Mouse (Mus musculus) forebrain, embryonic 12.5 days (tissue): ENCODE measurements at regions not wholly inside any gene's neighbourhood (a gene's known extent, or its start where the extent isn't known, plus 50 kb on each side); places are given as distances from the start of the nearest gene placed in this dataset.

Source experiments
- ATAC-seq: fragments of 200-750 bp; cut with Nextera tagmentation; 2 replicates; pipeline ENCODE4 v1.8.0; 2017; ENCODE audit warnings: moderate TSS enrichment; ENCODE audit not compliant: low FRiP score
- H3K27ac ChIP-seq: fragments of 300-500 bp; sonication (generic); 2 replicates; pipeline ENCODE4 v1.5.1; 2016; ENCODE audit warnings: mild to moderate bottlenecking
- H3K27me3 ChIP-seq: fragments of 300-500 bp; sonication (generic); 2 replicates; pipeline ENCODE4 v1.6.1; 2016; ENCODE audit warnings: mild to moderate bottlenecking
- H3K36me3 ChIP-seq: fragments of 300-500 bp; sonication (generic); replicated peaks from 2 replicates; pipeline ENCODE4 v1.6.1; 2016; ENCODE audit warnings: mild to moderate bottlenecking
- H3K4me1 ChIP-seq: fragments of 300-500 bp; sonication (generic); 2 replicates; pipeline ENCODE4 v1.6.1; 2016
- H3K4me2 ChIP-seq: fragments of 300-500 bp; sonication (generic); 2 replicates; pipeline ENCODE4 v1.6.1; 2016; ENCODE audit warnings: mild to moderate bottlenecking, moderate library complexity
- H3K4me3 ChIP-seq: fragments of 300-500 bp; sonication (generic); replicated peaks from 2 replicates; pipeline ENCODE4 v1.5.1; 2016; ENCODE audit warnings: mild to moderate bottlenecking
- H3K9ac ChIP-seq: fragments of 300-500 bp; sonication (generic); 2 replicates; pipeline ENCODE4 v1.6.1; 2016; ENCODE audit warnings: mild to moderate bottlenecking
- H3K9me3 ChIP-seq: fragments of 300-500 bp; sonication (generic); 2 replicates; pipeline ENCODE4 v1.6.1; 2016
- WGBS: fragments of 180-500 bp; shearing (Covaris S2); methylation state at CpG from one replicate; pipeline ENCODE4 v1.1.7; 2016; 5-methylcytosine and 5-hydroxymethylcytosine counted together

- Histone ChIP-seq H3K4me2 (no peak overlapping the region), H3K4me3 (no peak overlapping the region), H3K27ac (no peak overlapping the region), H3K27me3 (no peaks in the 10 kb centered on the region), H3K36me3 (no peaks in the 10 kb centered on the region), H3K9ac (no peak overlapping the region), H3K4me1 (no peaks in the 10 kb centered on the region), H3K9me3 (no peaks in the 10 kb centered on the region)
- ATAC-seq: no peak
- 82% methylated on average over 10 of the region's 10 CpGs for WGBS
These were observed 98.3 kb upstream of the Cpm start for GRCm38 (mm10) chr10:117530859-117531602.

DNA sequence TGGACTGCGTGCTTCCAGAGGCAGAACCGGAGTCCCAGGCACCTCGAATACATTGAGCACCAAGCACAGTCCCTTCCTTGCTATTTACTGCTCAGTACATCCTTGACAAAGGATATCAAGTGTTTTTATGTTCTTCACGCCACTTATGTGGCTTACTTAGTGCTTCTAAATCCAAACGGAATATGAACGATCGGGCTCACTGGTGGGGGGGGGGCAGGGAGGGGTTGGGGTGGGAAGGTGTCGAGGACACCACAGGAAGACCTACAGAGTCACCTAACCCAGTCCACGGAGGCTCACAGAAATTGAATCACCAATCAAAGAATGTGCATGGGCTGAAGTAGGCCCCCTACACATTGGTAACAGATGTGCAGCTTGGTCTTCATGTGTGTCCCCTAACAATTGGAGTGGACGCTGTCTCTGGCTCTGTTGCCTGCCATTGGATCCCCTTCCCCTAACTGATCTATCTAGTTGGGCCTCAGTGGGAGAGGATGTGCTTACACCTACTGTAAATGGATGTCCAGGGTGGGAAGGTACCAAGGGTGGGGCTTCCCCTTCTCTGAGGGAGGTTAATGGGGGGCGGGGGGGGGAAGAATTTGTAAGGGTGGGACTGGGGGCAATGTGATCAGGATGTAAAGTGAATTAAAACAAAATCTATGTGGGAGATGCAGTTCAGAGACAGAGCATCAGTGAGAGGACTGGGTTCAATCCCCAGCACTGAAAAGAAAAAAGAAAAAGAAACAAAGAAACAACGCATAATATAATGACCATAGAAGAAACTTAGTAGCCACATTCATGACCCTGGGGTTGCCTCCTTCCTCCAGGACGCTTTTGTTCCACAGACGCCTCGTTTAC lies 99.1 kb upstream of the Cpm start:
- WGBS: 68% methylated on average over 15 of the region's 15 CpGs
- Histone ChIP-seq H3K9me3 (no peaks in the 10 kb centered on the region), H3K4me1 (no peaks in the 10 kb centered on the region), H3K4me3 (no peak overlapping the region), H3K27me3 (no peaks in the 10 kb centered on the region), H3K4me2 (no peak overlapping the region), H3K27ac (no peak overlapping the region), H3K9ac (no peak overlapping the region), H3K36me3 (no peaks in the 10 kb centered on the region)
- no peak for ATAC-seq

DNA sequence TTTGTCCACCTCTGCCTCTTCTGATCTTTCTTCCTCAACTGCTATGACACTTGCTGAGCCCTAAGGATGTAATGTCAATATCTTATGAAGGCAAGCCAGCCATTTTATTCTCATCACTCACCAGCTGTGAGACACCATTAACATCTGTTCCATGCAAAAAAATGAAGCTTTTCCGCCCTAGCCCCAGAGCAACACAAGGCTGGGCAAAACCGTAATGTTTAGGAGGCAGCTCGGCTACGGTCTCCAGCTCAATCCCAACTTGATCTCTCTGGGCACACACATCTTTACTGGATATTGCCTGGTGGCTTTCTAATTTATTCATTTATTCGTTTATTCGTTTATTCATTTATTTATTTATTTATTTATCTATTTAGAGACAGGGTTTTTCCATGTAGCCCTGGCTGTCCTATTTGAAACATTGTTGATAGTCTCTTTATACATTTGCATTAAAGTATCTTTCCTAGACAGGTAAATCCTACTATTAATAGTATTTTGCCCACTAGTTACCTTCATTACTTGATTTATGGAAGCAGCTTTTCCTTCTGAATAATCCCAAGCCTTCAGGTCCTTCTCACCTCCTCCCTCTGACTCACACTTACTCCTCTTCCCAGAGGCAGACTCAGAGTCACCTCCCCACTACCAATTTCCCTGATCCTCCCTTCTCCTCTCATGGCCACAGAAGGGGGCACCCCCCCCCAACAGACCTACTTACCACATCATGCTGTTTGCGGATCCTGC lies 99.9 kb upstream of the Cpm start:
- no peaks in the 10 kb centered on the region for H3K9me3 ChIP-seq
- H3K27me3 ChIP-seq: no peaks in the 10 kb centered on the region
- no peak for ATAC-seq
- WGBS: 88% methylated on average over 7 of the region's 7 CpGs
- no peaks in the 10 kb centered on the region for H3K4me1 ChIP-seq
- no peak overlapping the region for H3K4me2 ChIP-seq
- no peak overlapping the region for H3K4me3 ChIP-seq
- no peaks in the 10 kb centered on the region for H3K36me3 ChIP-seq
- H3K27ac ChIP-seq: no peak overlapping the region
- H3K9ac ChIP-seq: no peak overlapping the region

DNA sequence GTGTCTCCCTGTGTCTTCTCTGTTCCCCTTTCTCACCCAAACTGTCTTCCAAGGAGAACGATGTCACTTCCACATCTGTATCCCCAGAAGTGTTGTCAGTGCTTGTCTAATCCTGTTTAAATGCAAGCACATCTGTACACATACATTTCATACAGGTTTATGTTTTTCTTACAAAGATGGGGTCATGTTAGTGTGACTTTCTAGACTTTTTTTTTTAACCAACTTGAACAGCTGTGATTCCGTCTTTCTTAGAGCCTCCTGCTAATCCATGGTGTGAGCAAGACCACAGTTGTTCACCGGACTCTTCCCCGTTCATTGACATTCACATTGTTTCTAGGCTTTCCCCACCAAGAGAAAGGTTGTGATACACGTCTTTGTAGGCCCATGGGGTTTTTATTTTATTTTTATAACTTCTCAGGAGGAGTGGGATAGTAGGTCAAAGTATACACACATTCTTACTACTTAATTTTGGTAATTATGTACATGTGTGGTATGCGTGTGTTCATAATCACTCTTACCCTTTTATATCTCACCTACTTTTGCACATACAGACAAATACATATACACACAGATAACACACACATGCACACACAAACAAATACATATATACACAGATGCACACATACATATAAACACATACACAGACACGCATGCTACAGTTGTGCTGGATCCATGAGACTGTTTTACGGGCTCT lies 100.6 kb upstream of the Cpm start:
- no peak overlapping the region for H3K27ac ChIP-seq
- WGBS: 91% methylated on average over 8 of the region's 8 CpGs
- no peaks in the 10 kb centered on the region for H3K9me3 ChIP-seq
- no peaks in the 10 kb centered on the region for H3K27me3 ChIP-seq
- no peaks in the 10 kb centered on the region for H3K36me3 ChIP-seq
- H3K4me1 ChIP-seq: no peaks in the 10 kb centered on the region
- no peak overlapping the region for H3K9ac ChIP-seq
- no peak overlapping the region for H3K4me2 ChIP-seq
- ATAC-seq: no peak
- H3K4me3 ChIP-seq: no peak overlapping the region

DNA sequence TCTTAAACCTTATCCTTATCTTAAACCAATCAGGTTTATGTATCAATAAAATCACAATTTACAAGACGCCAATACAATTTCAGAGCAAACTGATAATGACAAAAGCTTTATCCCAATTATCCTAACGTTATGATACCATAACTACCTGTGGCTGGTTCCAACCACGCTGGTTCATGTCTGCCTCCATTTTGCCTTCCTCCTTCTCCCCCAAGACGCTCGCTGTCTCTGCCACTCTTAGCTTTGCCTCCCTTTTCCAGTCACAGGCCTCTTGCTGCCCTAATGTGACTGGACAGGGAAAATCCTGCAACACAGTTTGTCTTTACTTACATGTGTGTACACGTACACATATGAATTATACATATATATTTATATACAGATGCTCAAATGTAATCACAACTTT lies 101.3 kb upstream of the Cpm start:
- WGBS: 90% methylated on average over 6 of the region's 6 CpGs
- Histone ChIP-seq H3K27me3 (no peaks in the 10 kb centered on the region), H3K9me3 (no peaks in the 10 kb centered on the region), H3K4me2 (no peak overlapping the region), H3K9ac (no peak overlapping the region), H3K4me1 (no peaks in the 10 kb centered on the region), H3K4me3 (no peak overlapping the region), H3K27ac (no peak overlapping the region), H3K36me3 (no peaks in the 10 kb centered on the region)
- no peak for ATAC-seq

- H3K4me3 ChIP-seq: no peak overlapping the region
- 91% methylated on average over 5 of the region's 5 CpGs for WGBS
- no peak for ATAC-seq
These were observed 102.1 kb upstream of the Cpm start for GRCm38 (mm10) chr10:117527243-117527642.

GRCm38 (mm10) chr10:117526834-117527188 lies 102.5 kb upstream of the Cpm start:
- H3K4me3 ChIP-seq: no peak overlapping the region
- no peaks in the 10 kb centered on the region for H3K9me3 ChIP-seq
- ATAC-seq: no peak
- 86% methylated on average over 3 of the region's 3 CpGs for WGBS
- H3K27me3 ChIP-seq: 0 out of 2 replicates have a peak, but pooled peaks cover 2% of the 10 kb centered on the region
- H3K4me1 ChIP-seq: no peaks in the 10 kb centered on the region
- H3K36me3 ChIP-seq: no peaks in the 10 kb centered on the region
- H3K9ac ChIP-seq: no peak overlapping the region
- no peak overlapping the region for H3K4me2 ChIP-seq
- no peak overlapping the region for H3K27ac ChIP-seq

More at GRCm38 (mm10) chr10:117527243-117527642, 102.1 kb upstream of the Cpm start:
- Histone ChIP-seq H3K9me3 (no peaks in the 10 kb centered on the region), H3K9ac (no peak overlapping the region), H3K36me3 (no peaks in the 10 kb centered on the region), H3K4me1 (no peaks in the 10 kb centered on the region), H3K4me2 (no peak overlapping the region), H3K27me3 (no peaks in the 10 kb centered on the region), H3K27ac (no peak overlapping the region)

DNA sequence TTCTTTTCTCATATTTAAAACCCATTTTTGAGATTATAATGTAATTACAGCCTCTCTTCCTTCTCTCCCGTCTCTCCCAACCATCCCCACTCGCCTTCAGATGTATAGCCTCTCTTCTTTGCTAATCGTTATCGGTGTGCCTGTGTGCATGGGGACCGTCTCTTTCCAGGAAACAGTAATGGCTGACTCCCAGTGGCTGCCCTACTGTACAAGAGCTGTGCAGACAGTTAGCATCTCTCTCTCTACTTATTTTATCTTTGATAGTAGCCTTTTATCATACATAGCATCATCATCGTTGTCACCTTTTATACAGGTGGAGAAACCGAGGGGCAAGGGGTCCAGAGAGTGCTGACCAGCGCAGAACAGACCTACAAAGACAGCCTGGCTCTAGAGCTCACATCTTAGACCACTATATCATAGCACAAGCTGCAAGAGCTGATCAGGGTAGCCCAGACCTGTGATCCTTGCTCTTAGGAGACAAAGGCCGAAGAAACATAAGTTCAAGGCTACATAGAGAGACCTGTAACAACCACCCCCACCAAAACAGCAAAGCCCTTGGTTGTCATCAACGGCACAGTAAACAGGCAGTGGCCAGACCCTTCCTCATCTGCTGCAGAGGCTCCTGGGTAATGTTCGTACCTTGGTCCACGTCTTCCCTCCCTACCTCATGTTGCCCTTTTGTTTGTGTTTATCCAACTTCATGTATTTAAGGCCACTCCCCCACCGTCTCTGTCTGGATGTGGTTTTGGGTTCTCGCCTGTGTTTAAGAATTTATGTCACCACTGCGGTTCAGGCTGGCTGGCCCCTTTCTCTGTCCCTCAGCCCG lies 103.1 kb upstream of the Cpm start:
- Histone ChIP-seq H3K4me1 (no peaks in the 10 kb centered on the region), H3K27ac (no peak overlapping the region), H3K27me3 (0 out of 2 replicates have a peak, but pooled peaks cover 2% of the 10 kb centered on the region), H3K9me3 (no peaks in the 10 kb centered on the region), H3K36me3 (no peaks in the 10 kb centered on the region), H3K4me3 (no peak overlapping the region), H3K4me2 (no peak overlapping the region), H3K9ac (no peak overlapping the region)
- ATAC-seq: no peak
- 86% methylated on average over 16 of the region's 16 CpGs for WGBS

- Histone ChIP-seq H3K9ac (no peak overlapping the region), H3K27ac (no peak overlapping the region), H3K4me1 (no peaks in the 10 kb centered on the region), H3K36me3 (no peaks in the 10 kb centered on the region), H3K9me3 (no peaks in the 10 kb centered on the region), H3K4me3 (no peak overlapping the region), H3K4me2 (no peak overlapping the region; the same call in 1 of the 2 replicates), H3K27me3 (0 out of 2 replicates have a peak, but pooled peaks cover 2% of the 10 kb centered on the region)
- no peak for ATAC-seq
- WGBS: 65% methylated on average over 3 of the region's 3 CpGs
These were observed 103.7 kb upstream of the Cpm start for GRCm38 (mm10) chr10:117525608-117526007.

GRCm38 (mm10) chr10:117524926-117525565 lies 104.3 kb upstream of the Cpm start:
- H3K27ac ChIP-seq: no peak overlapping the region
- no peak overlapping the region; the same call in 1 of the 2 replicates for H3K4me2 ChIP-seq
- H3K4me1 ChIP-seq: no peaks in the 10 kb centered on the region
- H3K4me3 ChIP-seq: no peak overlapping the region
- H3K27me3 ChIP-seq: 0 out of 2 replicates have a peak, but pooled peaks cover 2% of the 10 kb centered on the region
- H3K9ac ChIP-seq: no peak overlapping the region
- H3K9me3 ChIP-seq: no peaks in the 10 kb centered on the region
- H3K36me3 ChIP-seq: no peaks in the 10 kb centered on the region
- WGBS: 87% methylated on average over 8 of the region's 8 CpGs
- no peak for ATAC-seq

- no peak overlapping the region for H3K4me2 ChIP-seq
- no peaks in the 10 kb centered on the region for H3K36me3 ChIP-seq
- 0 out of 2 replicates have a peak, but pooled peaks cover 2% of the 10 kb centered on the region for H3K4me1 ChIP-seq
- H3K9me3 ChIP-seq: no peaks in the 10 kb centered on the region
- no peak overlapping the region for H3K9ac ChIP-seq
- no peak overlapping the region for H3K27ac ChIP-seq
- 87% methylated on average over 7 of the region's 7 CpGs for WGBS
- no peak for ATAC-seq
- H3K27me3 ChIP-seq: 0 out of 2 replicates have a peak, but pooled peaks cover 2% of the 10 kb centered on the region
- no peak overlapping the region for H3K4me3 ChIP-seq
These were observed 105.2 kb upstream of the Cpm start for GRCm38 (mm10) chr10:117524101-117524500.
